Mouse (Mus musculus) stomach, embryonic 15.5 days (tissue): ENCODE results near the gene Col5a1. TPM values are rescaled to one million over a fixed set of nuclear protein-coding genes. Genes with fewer than 3 reads are reported as not detected.

Experiments used
- ATAC-seq: fragments of 200-750 bp; cut with Nextera tagmentation; 2 replicates; pipeline ENCODE4 v1.8.0; 2017; ENCODE audit warnings: low read depth, moderate number of reproducible peaks, moderate TSS enrichment; ENCODE audit not compliant: insufficient read depth, low FRiP score
- H3K27ac ChIP-seq: fragments of 300-500 bp; sonication (generic); 2 replicates; pipeline ENCODE4 v1.5.1; 2015; ENCODE audit warnings: mild to moderate bottlenecking, inconsistent platforms
- H3K27me3 ChIP-seq: fragments of 300-500 bp; sonication (generic); replicated peaks from 2 replicates; pipeline ENCODE4 v1.6.1; 2015; ENCODE audit warnings: inconsistent platforms
- H3K36me3 ChIP-seq: fragments of 300-500 bp; sonication (generic); 2 replicates; pipeline ENCODE4 v1.6.1; 2015; ENCODE audit warnings: inconsistent platforms
- H3K4me1 ChIP-seq: fragments of 300-500 bp; sonication (generic); 2 replicates; pipeline ENCODE4 v1.6.1; 2015; ENCODE audit warnings: inconsistent platforms
- H3K4me2 ChIP-seq: fragments of 300-500 bp; sonication (generic); 2 replicates; pipeline ENCODE4 v1.6.1; 2015; ENCODE audit warnings: mild to moderate bottlenecking, inconsistent platforms
- H3K4me3 ChIP-seq: fragments of 300-500 bp; sonication (generic); replicated peaks from 2 replicates; pipeline ENCODE4 v1.5.1; 2015; ENCODE audit warnings: inconsistent platforms
- H3K9ac ChIP-seq: fragments of 300-500 bp; sonication (generic); 2 replicates; pipeline ENCODE4 v1.6.1; 2015; ENCODE audit warnings: inconsistent platforms
- H3K9me3 ChIP-seq: fragments of 300-500 bp; sonication (generic); 2 replicates; pipeline ENCODE4 v1.6.1; 2016; ENCODE audit warnings: inconsistent platforms
- WGBS: fragments of 180-500 bp; shearing (Covaris S2); methylation state at CpG from one replicate; pipeline ENCODE4 v1.1.7; 2015; 5-methylcytosine and 5-hydroxymethylcytosine counted together
- polyA plus RNA-seq: library from polyadenylated mRNA; unstranded; fragments of >200 nt; fragmentation: Nextera tagmentation; extraction: Ambion mirVana; gene quantifications from 2 replicates; pipeline ENCODE4 v1.2.1, GENCODE M21; 2015

The Col5a1 gene
- polyA plus RNA-seq, 1 experiment from 2014 or later: 136 TPM

DNA sequence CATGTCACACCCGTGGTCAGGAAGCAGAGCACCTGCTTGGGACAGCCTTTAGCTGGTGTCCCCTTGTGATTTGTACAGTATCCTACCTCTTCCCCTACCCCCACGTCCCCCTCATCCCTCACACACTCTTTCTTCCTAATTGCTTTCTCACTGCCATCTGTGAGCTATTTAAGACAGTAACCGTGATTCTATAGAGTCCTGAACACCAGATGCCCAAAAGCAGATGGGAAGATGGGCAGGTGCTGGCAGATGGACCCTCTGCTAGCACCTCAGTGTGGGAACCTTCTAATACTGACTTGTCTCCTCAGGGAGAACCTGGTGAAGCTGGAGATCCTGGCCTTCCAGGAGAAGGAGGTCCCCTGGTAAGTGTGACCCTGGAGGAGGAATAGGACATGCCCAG, 126.1 kb downstream of the Col5a1 start:
- peaks cover 39% of the 10 kb centered on the region for H3K36me3 ChIP-seq
- no peaks in the 10 kb centered on the region for H3K27me3 ChIP-seq
- no peak overlapping the region for H3K9ac ChIP-seq
- H3K4me2 ChIP-seq: no peak overlapping the region
- 83% methylated on average over 3 of the region's 3 CpGs for WGBS
- H3K9me3 ChIP-seq: no peaks in the 10 kb centered on the region
- H3K4me1 ChIP-seq: peaks cover 6% of the 10 kb centered on the region; the same call in 1 of the 2 replicates
- no peak overlapping the region for H3K4me3 ChIP-seq
- no peak for ATAC-seq
- no peak overlapping the region for H3K27ac ChIP-seq

DNA sequence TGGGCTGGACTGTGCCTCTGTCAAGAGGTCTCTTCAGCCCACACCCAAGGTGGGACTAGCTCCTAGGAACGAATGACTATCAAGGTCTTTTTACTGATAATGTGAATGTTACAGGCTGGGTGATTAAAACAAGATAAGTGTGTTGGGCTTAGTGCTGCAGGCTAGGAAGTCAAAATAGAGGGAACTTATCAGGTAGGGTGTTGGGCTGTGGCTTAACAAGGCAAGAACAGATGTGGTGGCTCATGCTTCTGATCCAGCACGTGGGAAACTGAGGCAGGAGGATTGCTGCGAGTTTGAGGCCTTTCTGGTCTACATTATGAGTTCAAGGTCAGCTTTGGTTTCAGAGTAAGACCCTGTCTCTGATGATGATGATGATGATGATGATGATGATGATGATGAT, 128.6 kb downstream of the Col5a1 start:
- Histone ChIP-seq H3K4me3 (no peak overlapping the region), H3K36me3 (peaks cover 34% of the 10 kb centered on the region), H3K27ac (no peak overlapping the region), H3K9ac (no peak overlapping the region), H3K9me3 (no peaks in the 10 kb centered on the region), H3K4me2 (no peak overlapping the region), H3K4me1 (no peaks in the 10 kb centered on the region), H3K27me3 (no peaks in the 10 kb centered on the region)
- ATAC-seq: peak; percentile 29; the same call in 1 of the 2 replicates
- 77% methylated on average over 3 of the region's 3 CpGs for WGBS

DNA sequence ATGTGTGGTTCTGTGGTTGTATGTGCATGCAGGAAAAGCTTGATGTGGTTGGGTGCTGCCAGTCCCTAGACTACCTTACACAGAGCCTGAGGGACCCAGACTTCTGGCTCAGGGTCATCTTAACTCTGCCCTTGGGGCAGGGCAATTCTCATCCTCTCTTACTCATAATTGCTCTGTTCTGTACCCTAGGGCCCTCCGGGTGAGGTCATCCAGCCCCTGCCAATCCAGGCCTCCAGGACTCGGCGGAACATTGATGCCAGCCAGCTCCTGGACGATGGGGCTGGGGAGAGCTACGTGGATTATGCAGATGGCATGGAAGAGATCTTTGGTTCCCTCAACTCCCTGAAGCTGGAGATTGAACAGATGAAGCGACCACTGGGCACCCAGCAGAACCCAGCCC, 138.2 kb downstream of the Col5a1 start:
- Histone ChIP-seq H3K9me3 (no peaks in the 10 kb centered on the region), H3K27ac (no peak overlapping the region), H3K27me3 (no peaks in the 10 kb centered on the region), H3K4me1 (no peaks in the 10 kb centered on the region), H3K4me2 (no peak overlapping the region), H3K4me3 (no peak overlapping the region), H3K36me3 (peaks cover 41% of the 10 kb centered on the region), H3K9ac (no peak overlapping the region)
- ATAC-seq: no peak
- WGBS: 90% methylated on average over 6 of the region's 6 CpGs

DNA sequence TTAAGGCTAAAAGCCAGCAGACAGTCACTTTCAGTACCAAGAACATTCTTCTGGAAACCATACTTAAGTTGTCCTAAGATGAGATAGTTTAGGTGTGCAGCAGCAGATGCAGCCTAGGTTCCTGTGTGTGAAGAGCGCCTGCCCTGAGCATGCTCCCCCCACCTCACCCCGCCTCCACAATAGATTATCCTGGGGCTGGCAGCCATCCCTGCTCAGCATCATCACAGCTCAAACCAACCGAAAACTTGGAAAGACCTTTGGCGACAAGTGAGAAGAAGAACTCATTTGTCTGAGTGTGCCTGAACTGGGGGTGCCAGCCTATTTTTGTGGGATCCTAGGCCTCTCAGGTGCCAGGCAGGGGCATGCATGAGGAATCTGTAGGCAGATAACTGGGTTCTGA, 139.6 kb downstream of the Col5a1 start:
- H3K36me3 ChIP-seq: peaks cover 46% of the 10 kb centered on the region

DNA sequence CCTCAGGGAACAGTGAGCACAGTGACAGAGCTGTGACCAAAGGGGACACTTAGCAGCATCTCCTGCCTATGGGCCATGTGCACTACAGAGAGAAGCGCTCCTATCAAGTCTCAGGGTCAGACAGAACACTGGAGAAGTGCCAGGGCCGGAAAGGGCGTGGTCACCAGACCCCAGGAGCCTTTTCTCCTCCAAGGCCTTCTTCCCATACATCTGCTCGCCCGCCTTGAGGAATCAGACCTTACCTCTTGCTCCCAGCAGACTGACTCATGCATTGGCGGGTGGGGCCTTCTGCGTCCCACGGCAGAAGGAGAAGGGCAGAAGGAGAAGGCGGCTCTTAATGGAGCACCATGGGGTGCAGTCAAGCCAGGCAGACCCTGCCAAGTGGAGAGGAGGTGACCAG, 145.6 kb downstream of the Col5a1 start:
- Histone ChIP-seq H3K9ac (no peak overlapping the region), H3K4me3 (no peak overlapping the region), H3K4me2 (no peak overlapping the region), H3K4me1 (no peaks in the 10 kb centered on the region), H3K27me3 (no peaks in the 10 kb centered on the region), H3K36me3 (peaks cover 37% of the 10 kb centered on the region), H3K9me3 (no peaks in the 10 kb centered on the region), H3K27ac (no peak overlapping the region)
- no peak for ATAC-seq
- 63% methylated on average over 9 of the region's 9 CpGs for WGBS

More for the DNA sequence above, 139.6 kb downstream of the Col5a1 start:
- Histone ChIP-seq H3K9me3 (no peaks in the 10 kb centered on the region), H3K4me1 (no peaks in the 10 kb centered on the region), H3K27me3 (no peaks in the 10 kb centered on the region), H3K27ac (no peak overlapping the region), H3K9ac (no peak overlapping the region), H3K4me3 (no peak overlapping the region), H3K4me2 (no peak overlapping the region)
- no peak for ATAC-seq
- WGBS: 86% methylated on average over 4 of the region's 4 CpGs

DNA sequence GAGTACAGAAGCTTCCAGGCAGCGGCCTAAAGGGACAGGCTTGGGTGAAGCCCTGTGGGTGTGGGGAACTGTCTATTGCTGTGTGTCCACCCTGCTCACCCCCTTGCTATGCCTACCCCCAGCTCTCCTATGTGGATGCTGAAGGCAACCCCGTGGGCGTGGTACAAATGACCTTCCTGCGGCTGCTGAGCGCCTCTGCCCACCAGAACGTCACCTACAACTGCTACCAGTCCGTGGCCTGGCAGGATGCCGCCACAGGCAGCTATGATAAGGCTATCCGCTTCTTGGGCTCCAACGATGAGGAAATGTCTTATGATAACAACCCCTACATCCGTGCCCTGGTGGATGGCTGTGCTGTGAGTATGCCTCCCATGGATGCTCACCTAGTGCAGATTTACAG, 146.2 kb downstream of the Col5a1 start:
- 84% methylated on average over 11 of the region's 11 CpGs for WGBS
- Histone ChIP-seq H3K27me3 (no peaks in the 10 kb centered on the region), H3K4me2 (no peak overlapping the region), H3K9me3 (no peaks in the 10 kb centered on the region), H3K9ac (no peak overlapping the region), H3K27ac (no peak overlapping the region), H3K4me3 (no peak overlapping the region), H3K4me1 (0 out of 2 replicates have a peak, but pooled peaks cover 1% of the 10 kb centered on the region), H3K36me3 (peaks cover 33% of the 10 kb centered on the region)
- peak; percentile 32; the same call in 1 of the 2 replicates for ATAC-seq

DNA sequence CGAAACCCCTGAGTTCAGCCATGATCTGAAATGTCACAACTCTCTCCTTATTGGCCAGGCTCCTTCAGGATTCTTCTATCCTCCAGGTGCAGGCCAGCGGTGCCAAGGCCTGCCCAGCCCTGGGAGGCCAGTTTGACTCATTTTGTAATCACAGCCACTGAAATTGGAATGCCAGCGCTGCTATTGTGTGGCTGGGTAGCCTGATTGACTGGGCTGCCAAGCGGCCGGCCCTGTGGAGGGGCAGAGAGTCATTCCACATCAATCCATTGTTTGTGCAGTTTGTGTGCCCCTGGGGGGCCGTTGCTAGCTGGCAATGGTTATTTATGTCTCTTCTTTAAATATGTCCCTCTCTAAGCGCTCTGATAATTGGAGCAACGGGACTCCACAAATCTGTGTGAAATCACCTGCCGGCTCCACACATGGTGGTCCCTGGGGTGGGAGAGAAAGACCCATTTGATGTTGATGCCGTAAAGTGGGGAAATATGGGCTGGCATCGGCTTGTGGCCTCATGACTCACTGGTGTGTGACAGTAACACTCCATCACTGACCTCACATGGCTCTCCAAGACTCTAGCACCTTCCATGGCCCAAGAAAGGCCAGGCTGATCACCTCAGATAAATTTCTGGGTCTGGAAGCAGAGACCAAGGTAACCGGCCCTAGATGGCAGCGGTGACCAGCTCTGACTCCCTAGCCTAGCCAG, 147.9 kb downstream of the Col5a1 start:
- Histone ChIP-seq H3K4me1 (0 out of 2 replicates have a peak, but pooled peaks cover 3% of the 10 kb centered on the region), H3K27me3 (no peaks in the 10 kb centered on the region), H3K27ac (no peak overlapping the region), H3K4me3 (no peak overlapping the region), H3K36me3 (peaks cover 21% of the 10 kb centered on the region), H3K9ac (no peak overlapping the region), H3K9me3 (no peaks in the 10 kb centered on the region), H3K4me2 (no peak overlapping the region)
- 86% methylated on average over 13 of the region's 13 CpGs for WGBS
- no peak for ATAC-seq

DNA sequence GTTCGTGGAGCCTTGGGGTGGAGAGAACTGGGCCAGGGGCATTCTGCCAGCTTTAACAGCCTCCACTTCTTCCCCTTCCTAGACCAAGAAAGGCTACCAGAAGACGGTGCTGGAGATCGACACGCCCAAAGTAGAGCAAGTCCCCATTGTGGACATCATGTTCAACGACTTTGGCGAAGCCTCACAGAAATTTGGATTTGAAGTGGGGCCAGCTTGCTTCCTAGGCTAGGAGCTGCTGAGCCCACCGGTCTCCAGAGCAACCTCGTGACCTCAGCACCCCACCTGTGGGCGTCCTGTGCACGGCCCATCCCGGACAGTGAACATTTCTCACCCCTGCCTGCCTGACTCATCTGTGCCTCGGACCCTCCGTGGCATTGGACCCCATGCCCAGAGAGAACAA, 150.6 kb downstream of the Col5a1 start:
- Histone ChIP-seq H3K4me2 (no peak overlapping the region), H3K9me3 (no peaks in the 10 kb centered on the region), H3K36me3 (peaks cover 13% of the 10 kb centered on the region), H3K27me3 (no peaks in the 10 kb centered on the region), H3K9ac (no peak overlapping the region), H3K4me3 (no peak overlapping the region), H3K27ac (no peak overlapping the region), H3K4me1 (0 out of 2 replicates have a peak, but pooled peaks cover 3% of the 10 kb centered on the region)
- WGBS: 85% methylated on average over 13 of the region's 13 CpGs
- ATAC-seq: no peak

DNA sequence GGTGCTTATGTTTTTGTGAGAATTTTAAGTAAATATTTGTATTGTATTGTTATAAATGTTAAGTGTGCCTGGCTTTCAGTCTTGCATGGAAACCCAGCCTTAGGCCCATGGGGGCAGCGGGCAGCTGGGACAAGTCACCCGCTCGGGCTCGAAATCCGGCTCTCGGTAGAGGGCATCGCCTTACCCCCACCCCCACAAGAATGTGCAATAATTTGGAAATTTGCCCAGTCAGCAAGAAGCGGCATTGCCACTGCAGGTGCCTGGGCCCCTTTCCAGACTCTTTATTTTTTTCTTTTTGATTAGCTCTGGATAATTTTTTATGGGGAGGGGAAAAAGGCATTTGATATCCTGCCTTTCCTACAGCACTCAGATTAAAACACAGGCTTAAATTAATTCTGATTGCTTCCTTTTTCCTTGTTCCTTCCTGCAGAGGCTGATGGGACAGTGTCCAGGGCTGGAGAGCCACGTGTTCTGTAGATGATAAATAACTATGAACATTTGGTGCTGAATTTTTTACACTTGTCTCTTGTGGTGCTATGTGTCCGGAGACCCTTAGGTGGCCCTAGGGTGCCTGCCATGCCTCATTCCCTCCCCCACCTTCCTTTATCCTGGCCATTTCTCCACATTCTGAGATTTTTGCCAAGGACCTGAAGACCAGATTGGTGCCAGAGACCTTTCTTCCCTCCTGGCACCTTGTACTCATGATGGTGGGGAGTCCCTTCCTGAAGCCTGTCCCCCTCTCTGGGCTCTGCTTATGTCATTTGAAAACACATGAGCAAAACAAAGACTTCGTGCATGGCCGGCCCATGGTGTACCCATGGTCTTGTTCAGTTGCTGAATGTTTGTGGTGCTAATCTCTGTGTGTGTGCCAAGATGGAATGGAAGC, 151.5 kb downstream of the Col5a1 start:
- Histone ChIP-seq H3K4me3 (no peak overlapping the region), H3K27ac (no peak overlapping the region; the same call in 1 of the 2 replicates), H3K9ac (no peak overlapping the region), H3K27me3 (no peaks in the 10 kb centered on the region), H3K9me3 (no peaks in the 10 kb centered on the region), H3K4me2 (no peak overlapping the region), H3K4me1 (0 out of 2 replicates have a peak, but pooled peaks cover 3% of the 10 kb centered on the region), H3K36me3 (peaks cover 8% of the 10 kb centered on the region)
- WGBS: 55% methylated on average over 12 of the region's 12 CpGs
- ATAC-seq: no peak

DNA sequence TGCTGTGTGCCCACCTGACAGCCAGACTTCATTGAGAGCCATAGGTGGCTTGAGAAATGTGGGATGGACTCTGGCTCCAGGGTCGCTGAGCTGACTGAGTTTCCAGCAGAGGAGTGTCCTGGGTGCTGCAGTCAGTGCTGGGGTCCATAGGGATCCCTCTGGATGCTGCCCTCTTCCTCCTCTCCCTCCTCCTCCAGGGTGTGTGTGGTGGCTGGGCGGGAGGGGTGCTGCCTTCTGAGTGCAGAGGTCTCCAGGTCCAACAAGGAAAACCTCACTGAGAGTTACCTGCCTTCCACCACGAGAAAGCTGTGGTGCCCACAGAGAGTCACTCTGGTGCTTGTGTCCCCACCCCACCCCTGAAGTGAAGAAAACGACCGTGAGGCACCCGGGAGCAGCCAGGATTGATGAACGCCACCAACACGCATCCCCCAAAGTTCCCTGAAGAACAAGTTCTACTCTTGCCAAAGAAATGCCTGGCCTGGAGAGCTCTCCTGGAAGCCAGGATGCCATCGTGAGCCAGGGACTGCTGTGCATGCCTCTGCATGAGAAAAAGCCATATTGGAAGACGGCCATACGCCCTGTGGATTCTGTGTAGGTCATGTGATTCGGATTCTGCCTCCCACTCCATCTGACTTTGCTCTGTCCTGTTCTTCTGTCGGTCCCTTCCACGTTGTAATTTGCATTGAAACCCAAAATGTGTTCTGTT, 152.3 kb downstream of the Col5a1 start:
- H3K27ac ChIP-seq: no peak overlapping the region
- no peak overlapping the region for H3K4me3 ChIP-seq
- 0 out of 2 replicates have a peak, but pooled peaks cover 3% of the 10 kb centered on the region for H3K4me1 ChIP-seq
- H3K36me3 ChIP-seq: peaks cover under 1% of the 10 kb centered on the region; the same call in 1 of the 2 replicates
- H3K9me3 ChIP-seq: no peaks in the 10 kb centered on the region
- H3K4me2 ChIP-seq: no peak overlapping the region
- H3K9ac ChIP-seq: no peak overlapping the region
- H3K27me3 ChIP-seq: no peaks in the 10 kb centered on the region
- 74% methylated on average over 14 of the region's 14 CpGs for whole genome bisulfite sequencing
- no peak for ATAC-seq

DNA sequence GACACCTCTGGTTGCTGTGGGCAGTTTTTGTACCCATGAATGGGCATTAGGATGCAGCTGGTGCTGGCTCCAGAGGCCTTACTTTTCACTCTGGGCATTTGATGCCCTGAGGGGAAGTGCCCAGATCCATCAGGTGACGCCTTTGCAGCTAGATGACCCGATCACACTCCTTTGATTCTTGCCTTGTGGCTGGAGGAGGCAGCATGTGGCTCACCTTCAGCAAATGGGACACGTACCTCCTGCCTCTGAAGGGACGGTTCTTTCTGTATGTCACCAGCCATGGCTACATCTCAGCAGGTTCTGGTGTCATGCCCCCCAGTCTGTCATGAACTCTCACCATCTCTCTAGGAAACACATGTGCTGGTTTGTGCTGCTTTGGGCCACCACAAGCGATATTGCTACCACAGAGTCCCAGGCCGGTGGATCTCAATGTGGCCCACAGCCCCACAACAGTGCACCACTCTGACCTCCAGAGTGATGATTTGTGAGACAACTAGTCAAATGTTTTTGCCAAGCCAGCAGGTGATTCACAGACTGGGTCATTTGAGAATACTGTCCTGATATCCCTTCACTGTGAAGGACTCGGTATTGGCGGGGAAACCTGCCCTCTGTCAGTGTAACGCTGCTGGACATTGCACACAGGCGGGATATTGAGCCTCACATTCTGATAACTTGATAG, 153.6 kb downstream of the Col5a1 start:
- H3K4me3 ChIP-seq: no peak overlapping the region
- H3K4me2 ChIP-seq: no peak overlapping the region
- no peak for ATAC-seq
- no peaks in the 10 kb centered on the region for H3K27me3 ChIP-seq
- H3K36me3 ChIP-seq: no peaks in the 10 kb centered on the region
- H3K9me3 ChIP-seq: no peaks in the 10 kb centered on the region
- H3K4me1 ChIP-seq: 0 out of 2 replicates have a peak, but pooled peaks cover 3% of the 10 kb centered on the region
- H3K27ac ChIP-seq: no peak overlapping the region
- H3K9ac ChIP-seq: no peak overlapping the region
- WGBS: 92% methylated on average over 10 of the region's 10 CpGs
